Mouse (Mus musculus): ENCODE measurements around the gene Vmn1r63.
"Not testable (repeated sequence)": the region's sequence is repeated elsewhere in the genome, so short reads cannot be mapped to it uniquely, and the experiment has no call there.

Gene Vmn1r63

DNA sequence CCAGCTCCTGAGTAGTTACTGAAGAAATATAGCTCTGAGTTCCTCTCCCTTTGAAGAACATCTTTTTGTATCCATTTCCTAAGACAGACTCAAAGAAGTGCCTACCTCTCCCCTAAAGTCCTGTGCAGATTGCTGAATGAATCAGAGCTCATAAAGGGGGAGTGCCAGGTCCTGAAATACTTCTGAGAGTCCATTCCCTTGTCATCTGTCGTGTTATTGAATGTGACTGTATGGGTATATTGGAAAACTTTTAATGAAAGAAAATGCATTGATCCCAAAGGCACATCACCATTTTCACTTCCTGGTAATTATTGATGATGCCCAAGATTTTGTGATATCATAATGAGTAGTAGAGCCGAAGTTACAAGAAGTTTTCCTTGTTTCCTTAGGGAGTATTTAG lies at the start of gene Vmn1r63:
Gene Vmn1r63 (minus strand): TSS at position 101 of the 400 bp plus-strand sequence.
- DNase-seq (ENCODE audit: low spot score in 2 of 2): not testable (repeated sequence)
